Mouse (Mus musculus) frontal cortex, postnatal 10 days (tissue): ENCODE data around the gene Mettl14.
"Not testable (repeated sequence)": the region's sequence is repeated elsewhere in the genome, so short reads cannot be mapped to it uniquely, and the experiment has no call there.

Experiments
- DNase-seq, 2 experiments: peaks; one replicate each; pipeline ENCODE4 v3.0.0; 2022; ENCODE audit warnings: low spot score in 2 of 2, mixed read lengths in 1 of 2

Gene Mettl14

GRCm38 (mm10) chr3:123366820-123367219 lies 19.1 kb downstream of the Mettl14 start:
- not testable (repeated sequence) for DNase-seq

GRCm38 (mm10) chr3:123356377-123356991 lies 29.4 kb downstream of the Mettl14 start:
- no peak for DNase-seq

GRCm38 (mm10) chr3:123354388-123354787 lies 31.5 kb downstream of the Mettl14 start:
- no peak for DNase-seq

GRCm38 (mm10) chr3:123353661-123354060 lies 32.2 kb downstream of the Mettl14 start:
- DNase-seq, result no peak

GRCm38 (mm10) chr3:123353183-123353582 lies 32.7 kb downstream of the Mettl14 start:
- peak in 1 of 2 experiments; percentile 34 for DNase-seq

GRCm38 (mm10) chr3:123351519-123351918 lies 34.4 kb downstream of the Mettl14 start:
- DNase-seq, result no peak

- no peak for DNase-seq
Observed at GRCm38 (mm10) chr3:123350602-123351001, 35.3 kb downstream of the Mettl14 start.

- DNase-seq, result no peak
Observed at GRCm38 (mm10) chr3:123348080-123348802, 37.7 kb downstream of the Mettl14 start.

- no peak for DNase-seq
Observed at GRCm38 (mm10) chr3:123343690-123344089, 42.2 kb downstream of the Mettl14 start.

GRCm38 (mm10) chr3:123341049-123341448 lies 44.9 kb downstream of the Mettl14 start:
- DNase-seq, result no peak

- DNase-seq, result no peak
Observed at GRCm38 (mm10) chr3:123338666-123339195, 47.2 kb downstream of the Mettl14 start.

- no peak for DNase-seq
Observed at GRCm38 (mm10) chr3:123337853-123338252, 48.1 kb downstream of the Mettl14 start.

- DNase-seq, result no peak
Observed at GRCm38 (mm10) chr3:123336951-123337350, 49.0 kb downstream of the Mettl14 start.

GRCm38 (mm10) chr3:123336455-123336854 lies 49.5 kb downstream of the Mettl14 start:
- no peak for DNase-seq

GRCm38 (mm10) chr3:123335480-123335879 lies 50.4 kb downstream of the Mettl14 start:
- no peak for DNase-seq

- DNase-seq, result no peak
Observed at GRCm38 (mm10) chr3:123334947-123335346, 51.0 kb downstream of the Mettl14 start.

- DNase-seq, result no peak
Observed at GRCm38 (mm10) chr3:123333055-123333424, 52.9 kb downstream of the Mettl14 start.

GRCm38 (mm10) chr3:123332330-123333054 lies 53.4 kb downstream of the Mettl14 start:
- no peak for DNase-seq

GRCm38 (mm10) chr3:123330221-123330620 lies 55.7 kb downstream of the Mettl14 start:
- no peak for DNase-seq

- no peak for DNase-seq
Observed at GRCm38 (mm10) chr3:123329251-123329650, 56.7 kb downstream of the Mettl14 start.

GRCm38 (mm10) chr3:123324326-123324725 lies 61.6 kb downstream of the Mettl14 start:
- DNase-seq, result no peak

- DNase-seq, result no peak
Observed at GRCm38 (mm10) chr3:123322147-123322546, 63.8 kb downstream of the Mettl14 start.
